Mouse (Mus musculus) left cerebral cortex, adult 18-20 months (tissue): ENCODE results near the gene Ipp. TPM values are rescaled to one million over a fixed set of nuclear protein-coding genes. Genes with fewer than 3 reads are reported as not detected.

Experiments
- DNase-seq, 2 experiments: peaks; one replicate each; pipeline ENCODE4 v3.0.0; 2021 to 2022; ENCODE audit warnings: low spot score in 2 of 2, mixed read lengths in 1 of 2
- total RNA-seq, 2 experiments: library from RNA; stranded (reverse); gene quantifications; 2 replicates each; pipeline ENCODE4 v1.2.3; 2021

The Ipp gene
- total RNA-seq, 2 experiments from 2014 or later, result 18.4 to 19.2 TPM

DNA sequence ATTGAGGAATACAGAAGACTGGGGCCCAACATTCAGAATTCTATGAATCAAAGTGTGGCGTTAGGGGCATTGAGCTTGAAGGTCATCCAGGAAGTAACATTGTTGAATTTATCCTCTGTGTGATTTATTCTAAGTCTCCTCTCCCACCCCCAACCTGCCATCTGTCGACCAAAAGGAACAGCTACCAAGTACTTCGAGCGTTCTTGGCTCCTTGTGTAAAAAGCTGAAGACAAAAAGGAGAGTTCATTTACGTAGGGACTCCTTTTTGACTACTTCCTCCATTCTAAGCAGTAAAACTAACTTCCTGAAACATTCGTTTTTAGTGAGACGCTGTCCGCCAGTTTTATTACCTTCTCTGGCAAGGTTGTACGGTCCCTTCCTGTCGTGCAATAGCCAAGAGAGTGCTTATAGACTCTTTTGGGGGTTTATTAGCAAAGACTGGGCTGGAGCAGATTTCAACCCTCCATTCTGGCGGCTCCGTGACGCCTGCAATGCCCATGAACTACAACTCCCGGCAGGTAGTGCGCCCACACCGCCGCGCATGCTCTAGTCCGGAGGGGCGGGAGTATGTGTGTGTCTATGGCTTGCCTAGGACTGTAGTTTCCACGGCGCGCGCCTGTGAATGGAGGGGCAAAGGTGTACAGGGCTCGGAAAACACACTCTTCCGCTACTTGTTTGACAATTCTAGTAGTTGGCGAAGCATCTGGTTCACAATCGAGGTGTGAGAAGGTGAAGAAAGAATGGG, 49.4 kb downstream of the Ipp start:
- peak; percentile 94 to 96 for DNase-seq

- peak; percentile 98 to 99 for DNase-seq
These were observed 50.2 kb downstream of the Ipp start, which contains the start of gene Gpbp1l1 for GRCm38 (mm10) chr4:116557306-116558121. Gpbp1l1 (plus strand) TSS chr4:116557658.

DNA sequence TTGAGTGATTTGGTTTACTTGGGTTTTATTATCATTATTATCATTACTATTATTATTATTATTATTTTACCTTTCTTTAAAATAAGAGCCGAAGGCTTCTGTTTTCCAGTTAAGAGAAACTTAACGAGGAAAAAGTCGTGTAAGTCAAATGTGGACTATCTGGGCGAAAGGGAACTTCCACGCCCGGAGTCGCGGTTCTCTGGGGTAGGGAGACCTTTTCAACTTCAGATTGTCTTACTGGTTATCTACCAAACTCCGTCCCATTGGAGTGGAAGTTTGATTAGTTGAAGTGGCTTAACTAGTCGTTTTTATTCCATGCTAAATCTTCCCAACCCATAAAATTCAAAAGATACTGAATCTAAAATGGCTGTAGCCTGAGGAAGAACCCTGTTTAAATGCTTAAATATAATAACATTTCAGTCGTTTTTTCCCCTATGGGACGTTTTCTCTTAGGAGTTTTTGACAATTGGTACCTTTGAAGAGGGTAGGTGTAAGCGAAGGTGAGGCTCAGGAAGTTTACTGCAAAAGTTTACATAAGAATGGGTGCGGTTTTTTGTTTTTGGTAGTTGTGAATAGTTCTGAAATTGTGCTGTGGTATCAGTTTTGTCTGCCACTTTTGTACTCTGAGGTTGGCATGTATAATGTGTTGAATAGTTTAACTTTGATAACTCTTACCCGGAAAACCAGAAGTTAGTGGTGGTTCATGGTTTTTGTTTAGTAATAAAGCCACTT, 51.0 kb downstream of the Ipp start:
- DNase-seq, result no peak

Other genes with a start within 250 kb of the Ipp start
- 100 to 1,000 TPM; 108 to 112 TPM for gene Mast2, start 43.4 kb upstream of the Ipp start, total RNA-seq
- 1 to 10 TPM; 8.6 to 9.5 TPM for gene Tmem69, start 48.4 kb downstream of the Ipp start, total RNA-seq
- gene Gpbp1l1, start 50.1 kb downstream of the Ipp start, total RNA-seq, result 10 to 100 TPM; 40.5 to 47.2 TPM
- gene Ccdc17, start 89.1 kb downstream of the Ipp start, total RNA-seq, result 1 to 10 TPM; 3.9 to 6.1 TPM
- 10 to 100 TPM; 24.4 to 30.2 TPM for gene Nasp, start 120.4 kb downstream of the Ipp start, total RNA-seq
- gene Akr1a1, start 144.1 kb downstream of the Ipp start, total RNA-seq, result 100 to 1,000 TPM; 419 to 426 TPM
- gene Prdx1, start 178.0 kb downstream of the Ipp start, total RNA-seq, result 100 to 1,000 TPM; 145 to 162 TPM
- 10 to 100 TPM; 16.1 to 17.5 TPM for gene Mmachc, start 200.9 kb downstream of the Ipp start, total RNA-seq
- gene Ccdc163, start 201.0 kb downstream of the Ipp start, total RNA-seq, result 1 to 10 TPM; 5.5 to 6.2 TPM
- gene Tesk2, start 213.4 kb downstream of the Ipp start, total RNA-seq, result 1 to 10 TPM; 3.6 to 4.5 TPM